Mouse (Mus musculus) intestine, embryonic 16.5 days (tissue): ENCODE data around the gene Klk4. TPM values are rescaled to one million over a fixed set of nuclear protein-coding genes. Genes with fewer than 3 reads are reported as not detected.

ENCODE experiments used
- ATAC-seq: fragments of 200-750 bp; cut with Nextera tagmentation; 2 replicates; pipeline ENCODE4 v1.8.0; 2017; ENCODE audit warnings: moderate TSS enrichment, moderate library complexity
- H3K27ac ChIP-seq: fragments of 300-500 bp; sonication (generic); 2 replicates; pipeline ENCODE4 v1.5.1; 2014; ENCODE audit warnings: mild to moderate bottlenecking, low read length
- H3K27me3 ChIP-seq: fragments of 300-500 bp; sonication (generic); replicated peaks from 2 replicates; pipeline ENCODE4 v1.6.1; 2014; ENCODE audit warnings: low read length, control low read depth, mixed read lengths; ENCODE audit not compliant: control insufficient read depth, insufficient read depth
- H3K36me3 ChIP-seq: fragments of 300-500 bp; sonication (generic); 2 replicates; pipeline ENCODE4 v1.6.1; 2014; ENCODE audit warnings: low read length, control low read depth; ENCODE audit not compliant: control insufficient read depth, insufficient read depth
- H3K4me1 ChIP-seq: fragments of 300-500 bp; sonication (generic); 2 replicates; pipeline ENCODE4 v1.6.1; 2014; ENCODE audit warnings: low read length, control low read depth, mixed read lengths; ENCODE audit not compliant: control insufficient read depth, insufficient read depth
- H3K4me2 ChIP-seq: fragments of 300-500 bp; sonication (generic); 2 replicates; pipeline ENCODE4 v1.6.1; 2014; ENCODE audit warnings: low read depth, low read length, control low read depth
- H3K4me3 ChIP-seq: fragments of 300-500 bp; sonication (generic); 2 replicates; pipeline ENCODE4 v1.5.1; 2014; ENCODE audit warnings: mild to moderate bottlenecking, low read length
- H3K9ac ChIP-seq: fragments of 300-500 bp; sonication (generic); 2 replicates; pipeline ENCODE4 v1.6.1; 2014; ENCODE audit warnings: low read depth, low read length
- H3K9me3 ChIP-seq: fragments of 300-500 bp; sonication (generic); 2 replicates; pipeline ENCODE4 v1.6.1; 2016; ENCODE audit warnings: low read length, control low read depth; ENCODE audit not compliant: control insufficient read depth
- WGBS: fragments of 180-500 bp; shearing (Covaris S2); extraction: QIAGEN DNeasy Blood & Tissue Kit; methylation state at CpG from one replicate; pipeline ENCODE4 v1.1.7; 2014; 5-methylcytosine and 5-hydroxymethylcytosine counted together
- polyA plus RNA-seq: library from polyadenylated mRNA; unstranded; fragments of >200 nt; fragmentation: Nextera tagmentation; extraction: Ambion mirVana; gene quantifications from 2 replicates; pipeline ENCODE4 v1.2.1, GENCODE M21; 2015

The Klk4 gene
- polyA plus RNA-seq, 1 experiment from 2014 or later = not detected

- no peak for ATAC-seq
- H3K27me3 ChIP-seq = no peaks in the 10 kb centered on the region
- H3K4me3 ChIP-seq = no peak overlapping the region
- H3K36me3 ChIP-seq = no peaks in the 10 kb centered on the region
- WGBS = 41% methylated on average over 4 of the region's 4 CpGs
- no peak overlapping the region for H3K27ac ChIP-seq
- no peak overlapping the region for H3K9ac ChIP-seq
- H3K4me1 ChIP-seq = no peaks in the 10 kb centered on the region
- H3K4me2 ChIP-seq = no peak overlapping the region
- no peaks in the 10 kb centered on the region for H3K9me3 ChIP-seq
These were observed 51.4 kb downstream of the Klk4 start for GRCm38 (mm10) chr7:43932337-43932736.

DNA sequence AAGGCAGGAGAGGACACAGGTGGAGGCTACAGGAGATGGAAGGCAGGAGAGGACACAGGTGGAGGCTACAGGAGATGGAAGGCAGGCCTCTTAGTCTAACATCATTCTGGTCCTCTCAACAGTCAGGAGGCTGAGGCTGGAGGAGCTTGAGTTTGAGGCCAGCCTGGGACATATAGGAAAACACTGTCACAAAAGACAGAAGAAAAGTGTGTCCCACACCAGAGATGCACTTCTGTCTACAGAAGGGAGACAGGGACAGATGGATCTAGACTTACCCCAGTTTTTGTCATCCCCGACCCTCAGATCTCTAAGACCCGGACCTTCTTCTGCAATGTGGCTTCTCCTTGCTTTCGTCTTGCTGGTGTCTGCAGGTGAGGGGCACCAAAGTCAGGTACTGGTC lies 52.5 kb downstream of the Klk4 start, which contains the start of gene Klk15:
Gene Klk15, plus strand, starts transcription at position 301 of the 400 bp plus-strand sequence.
- no peak for ATAC-seq
- Histone ChIP-seq H3K4me1 (no peaks in the 10 kb centered on the region), H3K4me2 (no peak within 1 kb of the TSS), H3K36me3 (no peaks in the 10 kb centered on the region), H3K9me3 (no peaks in the 10 kb centered on the region), H3K4me3 (no peak within 1 kb of the TSS), H3K27ac (no peak within 1 kb of the TSS), H3K9ac (no peak within 1 kb of the TSS), H3K27me3 (no peaks in the 10 kb centered on the region)
- 82% methylated on average over 3 of the region's 3 CpGs for WGBS

DNA sequence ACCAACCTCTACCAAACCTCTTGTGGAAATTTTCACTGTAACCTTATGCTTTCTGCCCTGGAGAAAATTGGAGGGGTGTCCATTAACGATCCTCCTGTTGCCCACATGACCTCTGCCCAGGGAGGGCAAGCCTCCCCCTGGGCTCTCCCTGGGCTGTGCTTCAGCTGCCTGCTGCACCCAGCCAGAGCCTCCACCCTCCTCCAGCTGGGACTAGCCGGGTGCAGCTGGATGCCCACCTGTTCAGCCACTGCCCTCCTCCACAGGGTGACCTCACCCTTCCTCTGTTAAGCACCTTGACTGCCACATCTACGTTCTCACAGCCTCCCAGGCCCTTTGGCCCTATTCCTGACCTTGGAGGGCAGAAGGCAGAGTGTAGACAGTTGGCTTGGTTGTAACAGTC lies 53.8 kb downstream of the Klk4 start:
- H3K4me3 ChIP-seq = no peak overlapping the region
- H3K4me2 ChIP-seq = no peak overlapping the region
- no peaks in the 10 kb centered on the region for H3K27me3 ChIP-seq
- no peak overlapping the region for H3K27ac ChIP-seq
- H3K9ac ChIP-seq = no peak overlapping the region
- 47% methylated on average over 3 of the region's 3 CpGs for WGBS
- no peak for ATAC-seq
- no peaks in the 10 kb centered on the region for H3K9me3 ChIP-seq
- H3K4me1 ChIP-seq = no peaks in the 10 kb centered on the region
- H3K36me3 ChIP-seq = no peaks in the 10 kb centered on the region

Other genes starting within 250 kb of the Klk4 start
- gene Ceacam18, start 246.5 kb upstream of the Klk4 start, polyA plus RNA-seq = 9.9 and 10.1 TPM in 2 replicates
- gene Siglece, start 221.0 kb upstream of the Klk4 start, polyA plus RNA-seq = 1.6 TPM in 2 replicates
- gene Ctu1, start 209.1 kb upstream of the Klk4 start, polyA plus RNA-seq = 11.2 and 11.7 TPM in 2 replicates
- gene Klk14, start 190.7 kb upstream of the Klk4 start, polyA plus RNA-seq = 0.11 and 0.33 TPM in 2 replicates
- gene Klk13, start 168.6 kb upstream of the Klk4 start, polyA plus RNA-seq = 0.27 and 0.33 TPM in 2 replicates
- gene Klk12, start 112.3 kb upstream of the Klk4 start, polyA plus RNA-seq = not detected in 2 replicates
- gene Klk11, start 106.6 kb upstream of the Klk4 start, polyA plus RNA-seq = 0.75 and 1.7 TPM in 2 replicates
- 2.5 and 6.3 TPM in 2 replicates for gene Klk10, start 100.1 kb upstream of the Klk4 start, polyA plus RNA-seq
- gene Klk9, start 89.3 kb upstream of the Klk4 start, polyA plus RNA-seq = 0.15 TPM in 1 of 2 replicates, not detected in the other
- 9.4 and 12.9 TPM in 2 replicates for gene Klk8, start 83.6 kb upstream of the Klk4 start, polyA plus RNA-seq
- gene Klk7, start 69.9 kb upstream of the Klk4 start, polyA plus RNA-seq = not detected in 2 replicates
- gene Klk6, start 56.7 kb upstream of the Klk4 start, polyA plus RNA-seq = 0.10 TPM in 1 of 2 replicates, not detected in the other
- not detected in 2 replicates for gene Klk5, start 39.2 kb upstream of the Klk4 start, polyA plus RNA-seq
- 0.17 TPM in 1 of 2 replicates, not detected in the other for gene Klk15, start 52.6 kb downstream of the Klk4 start, polyA plus RNA-seq
- gene Klk1b8, start 69.5 kb downstream of the Klk4 start, polyA plus RNA-seq = 0.97 and 1.2 TPM in 2 replicates
- not detected in 2 replicates for gene Klk1b1, start 85.6 kb downstream of the Klk4 start, polyA plus RNA-seq
- not detected in 2 replicates for gene Klk1b9, start 94.9 kb downstream of the Klk4 start, polyA plus RNA-seq
- not detected in 2 replicates for gene Klk1b11, start 114.7 kb downstream of the Klk4 start, polyA plus RNA-seq
- gene Klk1b26, start 131.0 kb downstream of the Klk4 start, polyA plus RNA-seq = not detected in 2 replicates
- gene Klk1b27, start 171.1 kb downstream of the Klk4 start, polyA plus RNA-seq = not detected in 2 replicates
- not detected in 2 replicates for gene Klk1b21, start 221.2 kb downstream of the Klk4 start, polyA plus RNA-seq
- not detected in 2 replicates for gene Klk1b22, start 231.5 kb downstream of the Klk4 start, polyA plus RNA-seq